Mouse (Mus musculus) heart, adult 2 months (tissue): ENCODE data around the gene Fam19a2.

ENCODE experiments used
- CTCF ChIP-seq: fragments of 200-600 bp; IDR thresholded peaks from 2 replicates; pipeline ENCODE4 v1.8.1; 2022; ENCODE audit warnings: antibody characterized with exemption, mild to moderate bottlenecking, moderate library complexity
- EP300 ChIP-seq: fragments of 200-500 bp; IDR thresholded peaks from 2 replicates; pipeline ENCODE4 v1.6.1; 2011; ENCODE audit warnings: low read depth, low read length, control low read depth; ENCODE audit not compliant: insufficient read depth

DNA sequence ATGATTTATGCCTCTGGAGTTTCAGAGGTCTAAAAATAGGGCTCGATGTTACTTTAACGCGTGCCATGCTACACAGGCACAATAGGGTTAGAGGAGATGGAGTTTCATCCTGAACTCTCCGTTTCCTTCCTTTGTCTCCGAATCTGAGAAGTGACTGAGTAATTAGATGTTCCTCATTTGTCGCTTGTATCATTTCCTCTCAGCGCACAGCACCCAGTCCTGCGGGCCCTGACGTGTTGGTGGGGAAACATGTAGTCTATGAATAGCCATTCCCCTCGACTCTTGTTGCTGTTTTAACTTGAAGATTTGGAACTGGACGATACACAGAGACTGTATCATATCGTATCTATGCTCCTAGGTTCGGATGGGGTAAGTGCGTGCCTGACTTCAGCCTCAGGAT, 96.7 kb downstream of the Fam19a2 start:
- TF ChIP-seq CTCF (no peak), EP300 (no peak)
